Mouse (Mus musculus) cortical plate, adult 2 months (tissue): ENCODE measurements around the gene Plin5. TPM values are rescaled to one million over a fixed set of nuclear protein-coding genes. Genes with fewer than 3 reads are reported as not detected.

Source experiments
- H3K27ac ChIP-seq: fragments of 200-500 bp; 2 replicates; pipeline ENCODE4 v1.5.1; 2012; ENCODE audit warnings: low read length, control low read depth, inconsistent platforms; ENCODE audit not compliant: insufficient read depth
- H3K4me1 ChIP-seq: fragments of 200-500 bp; 2 replicates; pipeline ENCODE4 v1.6.1; 2011; ENCODE audit warnings: low read length; ENCODE audit not compliant: control insufficient read depth, insufficient read depth
- H3K4me3 ChIP-seq: fragments of 200-500 bp; 2 replicates; pipeline ENCODE4 v1.5.1; 2011; ENCODE audit warnings: mild to moderate bottlenecking, low read length, control low read depth; ENCODE audit not compliant: insufficient read depth
- CTCF ChIP-seq: fragments of 200-500 bp; IDR thresholded peaks from 2 replicates; pipeline ENCODE4 v1.5.1; 2011; ENCODE audit warnings: mild to moderate bottlenecking, control low read depth, low read length; ENCODE audit not compliant: insufficient read depth; ENCODE audit errors: extremely low read depth
- POLR2A ChIP-seq: fragments of 200-500 bp; IDR thresholded peaks from 2 replicates; pipeline ENCODE4 v1.6.1; 2011; ENCODE audit warnings: mild to moderate bottlenecking, low read length, control low read depth; ENCODE audit not compliant: insufficient read depth; ENCODE audit errors: extremely low read depth
- polyA plus RNA-seq: library from polyadenylated mRNA; depleted of rRNA; stranded (reverse); fragments of >200 nt; gene quantifications from 2 replicates; pipeline ENCODE4 v1.2.3, GENCODE M21; 2012; rRNA removed

Gene Plin5
- 0.55 and 0.67 TPM in 2 replicates for polyA plus RNA-seq

- H3K4me1 ChIP-seq, result no peaks in the 10 kb centered on the region
- peak within 1 kb of the TSS; percentile 12; the same call in 1 of the 2 replicates for H3K4me3 ChIP-seq
- no peak within 1 kb of the TSS for H3K27ac ChIP-seq
- no peak for TF ChIP-seq CTCF
- TF ChIP-seq POLR2A, result no peak
These were observed at the start of gene Plin5 for GRCm38 (mm10) chr17:56117251-56117710. Gene Plin5, minus strand, starts transcription at chr17:56117596.

- Histone ChIP-seq H3K4me3 (no peak overlapping the region), H3K27ac (no peak overlapping the region), H3K4me1 (peaks cover 1% of the 10 kb centered on the region; the same call in 1 of the 2 replicates)
- no peak for TF ChIP-seq POLR2A
- no peak for TF ChIP-seq CTCF
These were observed 48.3 kb upstream of the Plin5 start for GRCm38 (mm10) chr17:56165671-56166070.

GRCm38 (mm10) chr17:56164510-56164909 lies 47.1 kb upstream of the Plin5 start:
- TF ChIP-seq POLR2A (no peak), CTCF (no peak)
- H3K4me1 ChIP-seq, result peaks cover 1% of the 10 kb centered on the region; the same call in 1 of the 2 replicates
- H3K4me3 ChIP-seq, result no peak overlapping the region
- H3K27ac ChIP-seq, result no peak overlapping the region

- no peak overlapping the region for H3K4me3 ChIP-seq
- no peak for TF ChIP-seq CTCF
- no peak for TF ChIP-seq POLR2A
- no peak overlapping the region for H3K27ac ChIP-seq
- H3K4me1 ChIP-seq, result peaks cover 1% of the 10 kb centered on the region; the same call in 1 of the 2 replicates
These were observed 46.2 kb upstream of the Plin5 start for GRCm38 (mm10) chr17:56163523-56164102.

- H3K4me3 ChIP-seq, result peak within 1 kb of the TSS; percentile 49
- no peak within 1 kb of the TSS for H3K27ac ChIP-seq
- TF ChIP-seq CTCF, result no peak
- TF ChIP-seq POLR2A, result no peak; the same call in 1 of the 2 replicates
- H3K4me1 ChIP-seq, result peaks cover 1% of the 10 kb centered on the region; the same call in 1 of the 2 replicates
These were observed 44.9 kb upstream of the Plin5 start, which contains the start of gene Tnfaip8l1 for GRCm38 (mm10) chr17:56162231-56162774. Gene Tnfaip8l1, plus strand, starts transcription at chr17:56162477.

- Histone ChIP-seq H3K4me3 (no peak overlapping the region), H3K4me1 (peaks cover 1% of the 10 kb centered on the region; the same call in 1 of the 2 replicates), H3K27ac (no peak overlapping the region)
- TF ChIP-seq POLR2A (no peak), CTCF (peak; percentile 79)
These were observed 42.3 kb upstream of the Plin5 start for GRCm38 (mm10) chr17:56159729-56160128.

GRCm38 (mm10) chr17:56153643-56154042 lies 36.2 kb upstream of the Plin5 start:
- H3K27ac ChIP-seq, result no peak overlapping the region
- TF ChIP-seq CTCF (no peak), POLR2A (no peak)
- 0 out of 2 replicates have a peak, but pooled peaks cover 2% of the 10 kb centered on the region for H3K4me1 ChIP-seq
- H3K4me3 ChIP-seq, result no peak overlapping the region

GRCm38 (mm10) chr17:56149897-56150296 lies 32.5 kb upstream of the Plin5 start:
- Histone ChIP-seq H3K4me1 (0 out of 2 replicates have a peak, but pooled peaks cover 2% of the 10 kb centered on the region), H3K4me3 (no peak overlapping the region), H3K27ac (no peak overlapping the region)
- TF ChIP-seq CTCF, result no peak
- no peak for TF ChIP-seq POLR2A

- no peak for TF ChIP-seq CTCF
- TF ChIP-seq POLR2A, result no peak
- Histone ChIP-seq H3K4me1 (0 out of 2 replicates have a peak, but pooled peaks cover 2% of the 10 kb centered on the region), H3K4me3 (peak overlapping the region; percentile 20), H3K27ac (no peak overlapping the region)
These were observed 31.6 kb upstream of the Plin5 start for GRCm38 (mm10) chr17:56148790-56149618.

GRCm38 (mm10) chr17:56148280-56148679 lies 30.9 kb upstream of the Plin5 start:
- Histone ChIP-seq H3K27ac (no peak overlapping the region), H3K4me1 (no peaks in the 10 kb centered on the region), H3K4me3 (no peak overlapping the region; the same call in 1 of the 2 replicates)
- TF ChIP-seq POLR2A (no peak), CTCF (no peak)

GRCm38 (mm10) chr17:56147420-56147819 lies 30.0 kb upstream of the Plin5 start:
- H3K4me1 ChIP-seq, result no peaks in the 10 kb centered on the region
- no peak overlapping the region for H3K4me3 ChIP-seq
- no peak for TF ChIP-seq POLR2A
- TF ChIP-seq CTCF, result no peak
- H3K27ac ChIP-seq, result no peak overlapping the region
